Mouse (Mus musculus) heart, adult 18-20 months (tissue): ENCODE measurements around the gene Gm20604. TPM values are rescaled to one million over a fixed set of nuclear protein-coding genes. Genes with fewer than 3 reads are reported as not detected.

Source experiments
- DNase-seq, 2 experiments: peaks; one replicate each; pipeline ENCODE4 v3.0.0; 2021 to 2022; ENCODE audit warnings: mixed read lengths in 1 of 2
- total RNA-seq, 2 experiments: library from RNA; stranded (reverse); gene quantifications; 2 replicates each; pipeline ENCODE4 v1.2.3; 2021

Gene Gm20604
- total RNA-seq, 2 experiments from 2014 or later = 3.8 to 4.1 TPM

GRCm38 (mm10) chr12:102705906-102706640 lies 52.4 kb downstream of the Gm20604 start:
- no peak for DNase-seq

GRCm38 (mm10) chr12:102705216-102705871 lies 53.1 kb downstream of the Gm20604 start:
- peak; percentile 86 to 91 for DNase-seq

GRCm38 (mm10) chr12:102704457-102705198 lies 53.8 kb downstream of the Gm20604 start, which contains the start of gene Itpk1:
Itpk1 (minus strand) TSS chr12:102704930.
- DNase-seq = peak in 1 of 2 experiments; percentile 71

- no peak for DNase-seq
These were observed 54.5 kb downstream of the Gm20604 start for GRCm38 (mm10) chr12:102703921-102704408.

GRCm38 (mm10) chr12:102703441-102703840 lies 55.0 kb downstream of the Gm20604 start:
- DNase-seq = no peak

GRCm38 (mm10) chr12:102703111-102703412 lies 55.4 kb downstream of the Gm20604 start:
- peak in 1 of 2 experiments; percentile 67 for DNase-seq

- DNase-seq = peak; percentile 76 to 94
These were observed 55.9 kb downstream of the Gm20604 start for GRCm38 (mm10) chr12:102702356-102703110.

DNA sequence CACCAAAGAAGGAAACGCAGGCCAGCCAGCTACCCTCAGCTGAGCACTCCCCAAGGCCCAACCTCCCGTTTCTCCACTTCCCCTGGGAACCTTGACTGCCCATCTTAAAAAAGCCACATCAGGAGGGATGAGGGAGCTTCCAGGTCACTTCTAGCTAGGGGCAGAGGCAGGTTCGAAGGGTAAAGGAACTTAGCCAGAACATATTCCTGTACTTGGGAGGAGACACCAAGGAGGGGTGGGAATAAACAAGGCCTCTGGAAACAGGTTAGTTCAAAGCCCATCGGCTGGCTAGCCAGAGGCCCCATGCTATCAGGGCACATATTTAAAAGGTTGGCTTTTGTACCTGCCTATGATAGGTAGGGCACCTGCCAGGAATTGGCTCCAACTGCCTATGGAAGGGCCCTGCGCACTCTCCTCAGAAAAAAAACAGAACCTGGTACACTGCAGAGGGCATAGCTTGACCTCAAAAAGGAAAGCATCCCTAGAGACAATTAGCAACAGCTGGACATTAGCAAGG lies 56.7 kb downstream of the Gm20604 start:
- DNase-seq = no peak

- DNase-seq = no peak
These were observed 58.0 kb downstream of the Gm20604 start for GRCm38 (mm10) chr12:102700453-102700852.

GRCm38 (mm10) chr12:102699156-102699555 lies 59.3 kb downstream of the Gm20604 start:
- no peak for DNase-seq

DNA sequence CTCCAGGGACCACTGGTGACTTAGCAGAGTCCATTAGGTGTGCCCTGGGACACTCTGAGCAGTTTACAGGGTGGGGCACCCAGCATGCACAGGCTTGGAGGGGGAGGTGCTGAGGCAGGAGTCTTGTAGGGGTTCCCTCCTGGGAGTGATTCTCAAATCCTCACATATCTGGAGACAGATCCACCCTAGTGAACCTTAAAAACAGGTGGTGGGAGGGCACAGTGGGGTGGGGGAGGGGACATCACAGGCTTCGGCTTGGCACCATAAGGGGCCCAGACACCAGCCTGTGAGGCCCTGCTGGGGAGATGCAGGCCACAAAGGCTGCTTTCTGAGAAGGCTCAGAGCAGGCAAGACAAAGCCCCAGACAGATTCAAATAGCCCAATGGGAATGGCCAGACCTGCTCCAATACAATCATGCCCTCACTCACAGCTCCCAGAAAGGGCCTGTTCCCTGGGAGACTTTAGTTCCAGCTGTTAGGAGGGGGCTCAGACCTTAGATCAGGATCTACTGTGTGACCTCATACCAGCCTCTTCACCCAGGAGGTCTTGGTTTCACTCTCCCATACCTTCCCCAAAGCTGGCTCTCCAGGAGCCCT lies 60.3 kb downstream of the Gm20604 start:
- no peak for DNase-seq

GRCm38 (mm10) chr12:102697381-102697780 lies 61.1 kb downstream of the Gm20604 start:
- DNase-seq = no peak

DNA sequence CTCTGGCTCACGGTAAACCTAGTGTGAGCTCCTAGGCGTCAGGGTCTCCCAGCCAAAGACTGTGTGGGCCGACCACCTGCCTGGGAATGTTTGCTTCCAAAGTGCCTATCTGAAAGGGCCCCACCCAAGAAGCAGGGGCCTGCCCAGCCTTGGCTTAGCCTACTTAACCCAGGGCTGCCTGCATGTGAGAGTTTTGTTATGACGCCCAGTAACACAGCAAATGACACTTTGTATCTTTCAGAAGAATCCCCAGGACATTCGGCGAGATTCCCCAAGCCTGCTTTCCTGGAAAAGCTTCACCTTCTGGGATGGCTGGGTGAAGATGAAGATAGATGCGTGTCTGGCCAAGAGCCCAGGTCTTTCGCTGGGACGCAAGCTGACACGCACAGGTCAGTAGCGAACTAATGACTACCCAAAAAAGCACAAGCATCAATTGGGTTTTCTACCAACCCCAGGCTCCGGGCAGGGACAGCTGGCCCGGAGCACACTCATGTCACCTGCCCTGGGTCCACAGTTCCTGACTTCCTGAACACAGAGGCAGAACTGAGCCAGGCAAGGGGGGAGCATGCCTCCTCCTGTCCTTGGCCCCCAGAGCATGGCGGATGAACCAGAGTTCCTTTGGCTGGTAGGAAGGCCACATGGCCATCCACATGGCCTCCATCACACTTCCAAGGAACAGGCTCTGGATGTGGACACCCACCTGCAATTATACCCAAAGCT lies 61.7 kb downstream of the Gm20604 start:
- no peak for DNase-seq

DNA sequence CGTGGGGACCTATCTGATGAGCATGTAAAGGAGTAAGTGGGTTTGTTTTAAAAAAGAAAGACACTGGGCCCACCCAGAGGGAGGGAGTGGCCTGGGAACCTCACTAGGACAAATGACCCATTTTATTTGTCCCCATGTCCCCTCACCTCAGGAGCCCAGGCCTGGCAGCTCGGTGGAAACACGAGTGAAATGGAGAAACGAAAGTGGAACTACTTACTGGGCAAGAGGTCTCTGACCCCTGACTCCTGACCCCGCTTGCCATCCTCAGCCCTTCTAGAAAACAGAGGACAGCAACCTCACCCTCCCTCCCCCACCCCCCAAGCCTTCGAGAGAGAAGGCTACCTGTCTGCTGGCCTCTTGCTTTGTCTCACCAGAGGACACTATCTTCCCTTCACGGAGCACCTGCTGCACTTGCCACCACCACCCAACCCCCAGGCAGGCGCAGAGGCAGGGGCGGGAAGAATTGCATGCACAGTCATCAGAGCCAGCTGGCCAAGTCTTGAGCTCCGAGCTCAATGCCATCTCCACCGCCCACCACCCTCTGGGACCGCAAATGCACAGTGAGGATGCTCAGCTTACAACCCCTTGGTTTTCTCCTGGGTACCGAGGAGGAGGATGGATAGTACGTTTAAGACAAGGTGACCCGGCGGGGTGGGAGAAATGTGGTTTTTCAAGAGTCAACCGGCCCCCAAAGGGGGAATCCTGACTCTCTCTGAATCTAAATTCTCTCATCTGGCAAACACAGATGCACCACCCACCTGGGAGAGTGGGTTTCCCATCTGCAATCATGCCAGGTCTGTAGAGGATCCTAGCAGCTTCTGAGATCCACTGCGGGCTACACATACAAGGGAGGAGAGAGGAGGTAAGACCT lies 62.9 kb downstream of the Gm20604 start:
- DNase-seq = no peak

DNA sequence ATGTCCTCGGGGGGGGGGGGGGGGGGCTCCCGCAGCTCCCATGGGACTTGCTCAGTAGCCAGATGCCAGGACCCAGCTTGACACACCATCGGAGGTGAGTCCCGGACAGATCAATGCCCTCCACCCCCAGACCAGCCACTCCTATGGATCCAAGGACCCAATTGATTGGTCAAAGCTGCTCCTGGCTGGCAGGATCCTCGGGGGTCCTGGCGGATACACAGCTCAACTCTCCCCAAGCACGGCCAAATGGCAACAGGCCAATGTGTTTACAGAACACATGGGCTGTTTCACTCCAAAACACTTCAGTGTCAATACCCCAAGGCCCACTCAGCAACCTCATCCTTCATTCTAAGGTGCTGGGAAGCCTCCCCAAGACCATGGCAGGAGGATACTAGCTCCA lies 66.7 kb downstream of the Gm20604 start:
- no peak for DNase-seq
